Comparison of ENCODE assay signal across 15 mouse cellular contexts in the genomic region with DNA sequence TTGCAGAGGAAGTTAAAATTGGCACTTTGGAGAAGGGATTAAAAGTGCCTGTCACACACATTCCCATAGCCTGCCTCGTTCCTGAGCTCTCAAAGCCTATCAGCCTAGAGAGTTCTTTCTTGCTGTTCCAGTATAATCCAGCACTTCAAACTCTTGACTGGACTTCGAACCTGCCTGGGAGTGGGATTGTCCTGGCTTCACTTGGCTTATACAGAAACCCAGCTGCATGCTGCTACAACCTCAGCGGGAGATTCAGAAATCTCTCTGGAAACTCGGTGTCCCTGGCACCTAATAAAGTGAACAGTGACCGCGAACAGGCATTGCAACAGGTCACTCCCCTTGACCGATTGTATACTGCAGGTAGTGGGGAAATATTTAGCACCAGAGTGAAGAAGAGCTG.
"Had no signal": no experiment of that assay in that cellular context is flagged by ENCODE, and none has a peak within 500 bp of the region (broad histone marks: within the 10 kb centered on the region; RNA-seq: fewer than 3 reads in every experiment).

No protein-coding gene starts in this region.

- ATAC-seq: inflammation-experienced regulatory T-cells, adult 6 months; intestine, postnatal 0 days; lung, postnatal 0 days had no signal

- H3K36me3 ChIP-seq: limb, embryonic 12.5 days; liver, embryonic 15.5 days; midbrain, embryonic 10.5 days; neural tube, embryonic 15.5 days had no signal

- H3K4me1 ChIP-seq: limb, embryonic 12.5 days; liver, embryonic 15.5 days; neural tube, embryonic 15.5 days had no signal

- DNase-seq: layer of hippocampus, adult 9-11 months; layer of hippocampus, postnatal 36 days; liver; lung, adult 2 months; midbrain, embryonic 14.5 days; thymus, adult 18-20 months; thymus, postnatal 14 days had no signal

- H3K9ac ChIP-seq: limb, embryonic 12.5 days; liver, embryonic 15.5 days; neural tube, embryonic 15.5 days had no signal

- H3K9me3 ChIP-seq: limb, embryonic 12.5 days; liver, embryonic 15.5 days; midbrain, embryonic 10.5 days had no signal

- H3K27ac ChIP-seq: limb, embryonic 12.5 days; liver, embryonic 15.5 days; midbrain, embryonic 10.5 days; neural tube, embryonic 15.5 days had no signal

- H3K4me2 ChIP-seq: limb, embryonic 12.5 days; liver, embryonic 15.5 days; neural tube, embryonic 15.5 days had no signal

- H3K4me3 ChIP-seq: limb, embryonic 12.5 days; liver, embryonic 15.5 days; midbrain, embryonic 10.5 days; myocyte; neural tube, embryonic 15.5 days had no signal

- H3K27me3 ChIP-seq: limb, embryonic 12.5 days; liver, embryonic 15.5 days; neural tube, embryonic 15.5 days had no signal
